Mouse (Mus musculus): ENCODE measurements around the gene Musk.

Gene Musk

GRCm38 (mm10) chr4:58413188-58414185, 127.7 kb downstream of the Musk start:
- DNase-seq (ENCODE audit: low read depth, low spot score): no peak

DNA sequence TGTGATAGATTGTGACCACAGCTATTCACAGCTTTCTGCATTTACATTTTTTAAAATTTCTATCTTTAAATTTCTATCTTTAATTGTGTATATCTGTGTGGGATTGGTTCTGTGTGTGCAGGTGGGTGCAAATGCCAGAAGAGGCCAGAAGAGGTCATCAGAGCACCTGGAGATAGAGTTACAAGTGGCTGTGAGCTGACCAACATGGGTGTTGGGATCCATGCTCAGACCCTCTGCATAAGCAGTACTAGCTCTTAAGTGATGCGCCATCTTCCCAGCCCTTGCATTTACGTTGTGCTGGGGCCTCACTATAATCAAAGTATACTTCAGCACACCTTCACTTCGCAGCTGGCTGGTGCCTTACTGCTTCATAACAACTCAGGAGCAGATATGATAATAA, 129.8 kb downstream of the Musk start:
- DNase-seq (ENCODE audit: low read depth, low spot score): no peak

DNA sequence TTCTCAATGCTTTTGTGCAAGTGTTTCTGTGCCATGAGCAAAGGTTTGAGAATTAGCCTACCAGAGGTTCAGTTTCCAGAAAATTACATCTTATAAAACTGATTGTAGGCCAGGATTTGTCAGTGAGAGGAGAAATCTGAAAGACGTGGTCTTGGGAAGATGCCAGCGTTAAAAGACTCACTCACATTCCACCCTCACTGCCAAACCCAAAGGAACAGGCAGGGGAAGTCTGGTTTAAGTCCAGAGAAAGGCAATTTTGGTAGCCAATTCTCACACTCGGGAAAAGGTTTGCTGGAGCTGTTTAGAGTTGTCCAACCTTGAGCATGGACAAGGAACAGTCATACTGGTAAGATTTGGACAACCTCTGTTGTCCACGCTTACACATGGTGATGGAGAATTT, 131.6 kb downstream of the Musk start:
- DNase-seq (ENCODE audit: low read depth, low spot score): no peak

- DNase-seq (ENCODE audit: low read depth, low spot score): no peak
Observed at GRCm38 (mm10) chr4:58419225-58419624, 133.5 kb downstream of the Musk start.

GRCm38 (mm10) chr4:58423276-58423930, 137.6 kb downstream of the Musk start:
- no peak for DNase-seq (ENCODE audit: low read depth, low spot score)

All from CD4-positive, CD25-positive, alpha-beta regulatory T cell, adult 2 months (primary cell).